Mouse (Mus musculus): ENCODE data around the gene Efna5. TPM values are rescaled to one million over a fixed set of nuclear protein-coding genes. Genes with fewer than 3 reads are reported as not detected.

Gene Efna5
- polyA plus RNA-seq, 1 experiment from 2014 or later, result 59.8 TPM

DNA sequence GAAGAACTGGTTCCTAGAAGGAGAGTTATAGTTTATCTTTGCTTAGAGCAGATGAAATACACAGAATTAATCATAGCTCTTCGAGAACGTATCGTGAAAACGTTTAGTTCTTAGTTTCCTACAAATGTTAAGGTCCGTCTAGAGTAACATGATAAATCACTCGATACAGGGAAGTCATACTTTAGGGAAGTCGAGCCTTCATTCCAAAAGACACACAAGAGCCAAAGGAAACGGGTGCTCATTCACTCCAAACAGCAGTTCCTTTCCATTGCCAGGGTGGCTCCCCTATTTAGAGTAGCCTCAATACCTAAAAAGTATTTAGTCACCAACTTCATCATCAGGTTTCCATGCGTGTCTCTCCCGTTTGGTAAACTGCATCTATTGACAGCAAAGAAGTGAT is 64.2 kb downstream of the Efna5 start:
- H3K4me1 ChIP-seq, result peaks cover 34% of the 10 kb centered on the region
- H3K4me3 ChIP-seq, result no peak overlapping the region
- no peaks in the 10 kb centered on the region for H3K27me3 ChIP-seq (replicated peaks)
- H3K27ac ChIP-seq, result peak overlapping the region; percentile 14; the same call in 1 of the 2 replicates
- H3K36me3 ChIP-seq (replicated peaks), result no peaks in the 10 kb centered on the region
- H3K4me2 ChIP-seq, result no peak overlapping the region
- no peak overlapping the region for H3K9ac ChIP-seq
- no peaks in the 10 kb centered on the region for H3K9me3 ChIP-seq
- ATAC-seq (replicated peaks), result no peak
- 79% methylated on average over 10 of the region's 10 CpGs for WGBS

DNA sequence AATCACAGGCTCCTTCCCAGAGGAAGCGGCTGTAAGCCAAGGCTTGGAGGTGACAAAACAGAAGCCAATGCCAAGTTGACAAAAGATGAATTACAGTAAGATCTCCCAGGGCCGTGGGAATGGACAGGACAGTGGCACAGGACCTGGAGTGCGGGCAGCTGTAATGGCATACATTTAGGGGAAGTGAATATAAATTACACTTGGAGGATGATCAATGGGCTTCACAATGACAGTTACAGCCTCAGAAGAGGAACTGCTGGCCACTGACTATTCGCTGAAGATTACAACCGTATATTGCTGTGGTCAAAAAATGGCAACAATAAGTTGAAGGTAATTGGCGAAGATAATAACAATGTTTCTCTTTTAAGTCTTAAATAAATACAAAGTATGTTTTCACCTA is 67.7 kb downstream of the Efna5 start:
- H3K9me3 ChIP-seq, result no peaks in the 10 kb centered on the region
- no peak for ATAC-seq (replicated peaks)
- H3K36me3 ChIP-seq (replicated peaks), result no peaks in the 10 kb centered on the region
- 81% methylated on average over 6 of the region's 6 CpGs for WGBS
- H3K9ac ChIP-seq, result no peak overlapping the region
- H3K4me1 ChIP-seq, result peaks cover 19% of the 10 kb centered on the region
- no peaks in the 10 kb centered on the region for H3K27me3 ChIP-seq (replicated peaks)
- H3K4me3 ChIP-seq, result no peak overlapping the region
- H3K27ac ChIP-seq, result no peak overlapping the region
- no peak overlapping the region for H3K4me2 ChIP-seq

DNA sequence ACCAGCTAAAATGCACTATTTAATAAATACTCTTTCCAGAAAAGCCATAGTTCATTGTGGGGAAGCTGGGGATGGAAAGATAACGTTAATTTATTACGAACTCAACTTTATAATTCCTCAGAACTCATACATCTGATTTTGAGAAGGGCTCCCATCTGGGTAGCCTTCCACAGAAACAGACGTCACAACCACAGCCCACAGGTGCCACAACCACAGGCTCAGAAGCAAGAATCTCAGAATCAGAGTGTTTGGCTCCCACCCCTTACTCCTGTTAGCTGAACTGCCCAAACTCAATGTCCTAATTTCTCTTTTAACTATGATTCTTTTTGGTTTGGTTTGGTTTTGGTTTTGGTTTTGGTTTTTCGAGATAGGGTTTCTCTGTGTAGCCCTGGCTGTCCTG is 73.2 kb downstream of the Efna5 start:
- H3K4me2 ChIP-seq, result no peak overlapping the region

DNA sequence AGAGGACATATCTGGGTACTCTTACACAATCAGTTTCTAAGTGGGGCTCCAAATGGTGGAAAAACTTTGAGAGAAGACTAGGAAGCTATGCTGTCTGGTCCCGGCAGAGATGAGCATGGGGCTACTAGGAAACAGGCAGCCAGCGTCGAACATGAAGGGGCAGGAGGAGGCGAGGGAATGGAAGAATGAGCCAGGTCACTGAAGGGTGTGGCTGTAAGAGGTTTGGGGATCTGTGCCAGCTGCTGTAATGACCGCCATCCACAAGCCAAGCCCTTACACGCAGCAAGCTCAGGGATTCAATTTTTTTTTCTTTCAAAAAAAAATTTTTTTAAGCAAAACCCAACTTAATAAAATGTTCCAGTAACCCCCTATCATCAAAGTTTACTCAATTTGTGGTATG is 74.5 kb downstream of the Efna5 start:
- Histone ChIP-seq H3K9ac (no peak overlapping the region), H3K4me3 (no peak overlapping the region), H3K4me2 (no peak overlapping the region), H3K4me1 (no peaks in the 10 kb centered on the region), H3K27ac (no peak overlapping the region), H3K36me3 (replicated peaks) (no peaks in the 10 kb centered on the region), H3K27me3 (replicated peaks) (no peaks in the 10 kb centered on the region), H3K9me3 (no peaks in the 10 kb centered on the region)
- ATAC-seq (replicated peaks), result no peak
- 78% methylated on average over 6 of the region's 6 CpGs for WGBS

More for the DNA sequence above, 73.2 kb downstream of the Efna5 start:
- no peak for ATAC-seq (replicated peaks)
- Histone ChIP-seq H3K4me1 (no peaks in the 10 kb centered on the region), H3K9ac (no peak overlapping the region), H3K27me3 (replicated peaks) (no peaks in the 10 kb centered on the region), H3K36me3 (replicated peaks) (no peaks in the 10 kb centered on the region), H3K27ac (no peak overlapping the region), H3K4me3 (no peak overlapping the region), H3K9me3 (no peaks in the 10 kb centered on the region)
- WGBS, result 88% methylated on average over 4 of the region's 4 CpGs

DNA sequence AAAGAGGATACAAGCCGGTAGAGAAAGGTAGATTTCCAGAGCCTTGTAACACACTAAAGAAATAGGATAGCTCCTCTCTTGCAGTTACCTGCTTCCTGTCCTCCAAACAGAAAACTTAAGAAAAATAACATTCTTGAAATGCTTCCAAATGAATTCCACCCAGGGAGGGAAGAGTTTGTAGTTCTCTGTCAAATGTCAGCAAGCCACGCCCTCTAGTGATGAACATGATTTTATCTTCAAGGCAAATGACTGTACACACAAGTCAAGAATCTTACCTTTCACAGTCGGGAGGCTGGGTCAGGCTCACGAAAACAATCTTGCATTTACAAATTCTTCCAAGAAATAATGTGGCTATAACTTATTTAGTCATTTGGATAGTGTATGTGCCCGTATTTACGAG is 78.4 kb downstream of the Efna5 start:
- 89% methylated on average over 6 of the region's 6 CpGs for WGBS
- no peak overlapping the region for H3K9ac ChIP-seq
- H3K4me2 ChIP-seq, result no peak overlapping the region

DNA sequence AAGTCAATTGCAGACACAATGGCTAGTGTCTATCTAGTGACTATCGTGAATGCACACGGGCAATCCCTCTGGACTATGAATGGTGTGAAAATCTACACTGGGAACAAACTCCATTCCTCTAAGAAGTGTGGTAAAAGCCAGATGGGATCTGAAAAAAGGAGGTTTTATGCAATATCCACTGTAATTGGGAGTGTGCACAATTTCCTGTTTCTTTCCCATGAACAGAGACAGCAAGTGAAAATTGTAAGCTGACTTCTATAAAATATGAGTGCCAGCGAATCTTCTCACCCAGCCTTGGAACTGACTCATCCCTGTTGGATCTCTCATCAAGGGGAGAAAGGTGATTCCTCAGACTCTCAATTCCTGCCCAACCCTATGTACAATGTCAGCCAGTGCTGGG is 83.8 kb downstream of the Efna5 start:
- H3K36me3 ChIP-seq (replicated peaks), result no peaks in the 10 kb centered on the region
- 92% methylated on average over 3 of the region's 3 CpGs for WGBS
- no peaks in the 10 kb centered on the region for H3K9me3 ChIP-seq

More for the DNA sequence above, 78.4 kb downstream of the Efna5 start:
- Histone ChIP-seq H3K4me3 (no peak overlapping the region), H3K36me3 (replicated peaks) (no peaks in the 10 kb centered on the region), H3K27ac (no peak overlapping the region), H3K4me1 (no peaks in the 10 kb centered on the region), H3K9me3 (no peaks in the 10 kb centered on the region), H3K27me3 (replicated peaks) (no peaks in the 10 kb centered on the region)
- ATAC-seq (replicated peaks), result no peak

DNA sequence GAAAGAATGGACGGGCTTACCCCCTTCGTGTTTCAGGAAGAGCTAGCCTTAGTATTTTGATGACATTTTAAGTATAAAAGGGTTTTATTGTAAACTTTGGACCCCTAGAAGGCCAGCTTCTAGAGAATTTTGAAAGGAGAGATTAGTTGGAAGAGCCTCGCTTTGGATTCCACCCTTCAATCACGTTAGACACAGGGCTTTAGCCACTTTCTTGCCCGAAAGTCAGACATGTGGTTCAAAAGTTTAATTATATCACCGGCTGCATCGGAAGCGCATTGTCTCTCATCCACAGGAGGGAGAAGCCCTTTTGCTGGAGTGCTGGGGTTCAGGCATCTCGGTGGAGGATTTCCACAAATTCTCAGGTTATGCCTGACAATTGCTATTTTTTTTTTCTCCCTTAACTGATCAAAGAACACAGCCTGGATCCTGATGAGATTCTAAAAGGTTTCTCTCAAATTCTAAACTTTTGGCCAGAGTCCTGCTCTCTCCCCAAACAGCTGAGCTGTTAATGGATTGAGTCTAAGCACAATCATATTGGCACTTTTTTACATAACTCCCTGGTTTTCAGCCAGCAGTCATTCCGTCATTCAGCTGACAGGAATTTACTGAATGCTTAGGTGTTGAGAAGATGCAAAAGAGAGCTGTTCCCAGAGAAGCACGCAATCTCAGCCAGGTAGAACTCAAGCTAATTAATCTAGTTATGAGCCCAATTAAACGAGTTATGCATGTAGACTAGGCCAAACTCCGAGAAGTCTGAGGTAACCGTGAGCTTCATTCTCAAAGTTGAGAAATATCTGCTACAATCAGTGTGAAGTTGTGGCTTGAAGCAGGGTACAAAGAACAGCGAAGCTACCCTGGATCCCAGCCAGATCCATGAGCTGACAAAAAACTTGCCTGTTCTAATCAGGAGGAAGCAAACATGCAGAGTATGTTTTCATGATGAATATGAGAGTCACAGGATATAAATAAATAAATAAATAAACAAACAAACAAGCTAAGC is 91.5 kb downstream of the Efna5 start:
- 17% methylated on average over 15 of the region's 15 CpGs for WGBS
- no peak overlapping the region for H3K9ac ChIP-seq
- 0 out of 2 replicates have a peak, but pooled peaks cover 2% of the 10 kb centered on the region for H3K27me3 ChIP-seq (replicated peaks)
- no peak overlapping the region for H3K4me3 ChIP-seq
- ATAC-seq (replicated peaks), result no peak
- no peaks in the 10 kb centered on the region for H3K9me3 ChIP-seq
- H3K27ac ChIP-seq, result no peak overlapping the region
- H3K36me3 ChIP-seq (replicated peaks), result no peaks in the 10 kb centered on the region
- 0 out of 2 replicates have a peak overlapping the region, but pooled peaks have one; percentile 3 for H3K4me2 ChIP-seq
- H3K4me1 ChIP-seq, result peaks cover 52% of the 10 kb centered on the region

More for the DNA sequence above, 83.8 kb downstream of the Efna5 start:
- Histone ChIP-seq H3K27ac (no peak overlapping the region), H3K9ac (no peak overlapping the region), H3K4me2 (no peak overlapping the region), H3K4me1 (peaks cover 8% of the 10 kb centered on the region; the same call in 1 of the 2 replicates), H3K4me3 (no peak overlapping the region), H3K27me3 (replicated peaks) (no peaks in the 10 kb centered on the region)
- no peak for ATAC-seq (replicated peaks)

DNA sequence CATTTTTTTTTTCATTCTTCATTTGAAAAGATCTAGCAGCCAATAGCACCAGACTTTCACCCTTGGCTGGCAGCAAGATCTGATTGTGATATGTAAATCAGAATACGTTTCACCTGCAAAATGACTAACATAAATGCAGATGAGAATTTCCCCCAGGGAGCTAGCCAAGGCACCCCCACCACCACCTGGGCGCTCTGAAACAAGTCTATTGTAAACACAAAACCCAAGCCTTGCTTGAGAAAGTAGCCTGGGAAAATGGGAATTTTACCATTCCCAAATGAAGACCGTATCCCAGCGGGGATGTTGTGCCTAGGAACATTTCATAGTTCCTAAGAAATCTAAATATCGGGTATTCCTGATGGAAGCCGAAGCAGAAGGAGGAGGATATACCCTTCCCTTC is 92.3 kb downstream of the Efna5 start:
- 0 out of 2 replicates have a peak, but pooled peaks cover 2% of the 10 kb centered on the region for H3K27me3 ChIP-seq (replicated peaks)
- H3K4me3 ChIP-seq, result no peak overlapping the region
- 0 out of 2 replicates have a peak overlapping the region, but pooled peaks have one; percentile 3 for H3K4me2 ChIP-seq
- H3K4me1 ChIP-seq, result peaks cover 59% of the 10 kb centered on the region
- H3K27ac ChIP-seq, result no peak overlapping the region
- no peak for ATAC-seq (replicated peaks)
- no peaks in the 10 kb centered on the region for H3K9me3 ChIP-seq
- no peak overlapping the region for H3K9ac ChIP-seq
- H3K36me3 ChIP-seq (replicated peaks), result no peaks in the 10 kb centered on the region
- 11% methylated on average over 6 of the region's 6 CpGs for WGBS

DNA sequence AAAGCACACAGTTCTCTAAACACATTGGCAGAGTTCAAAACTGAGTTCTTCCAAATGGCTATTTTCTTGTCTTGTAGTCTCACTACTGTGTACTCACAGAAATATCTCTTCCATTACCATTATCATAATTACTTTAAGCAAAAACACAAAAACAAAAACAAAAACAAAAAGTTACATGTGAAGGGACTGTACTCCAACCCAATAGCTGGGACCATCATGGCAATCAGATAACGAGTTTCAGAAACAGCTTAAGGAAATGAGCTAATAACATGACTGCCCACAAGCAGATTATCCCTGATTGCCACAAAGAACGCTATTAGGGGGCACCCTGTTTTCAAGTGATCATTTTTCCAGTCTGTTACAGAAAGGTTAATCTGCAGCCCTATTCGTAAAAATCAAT is 93.3 kb downstream of the Efna5 start:
- Histone ChIP-seq H3K9me3 (no peaks in the 10 kb centered on the region), H3K36me3 (replicated peaks) (no peaks in the 10 kb centered on the region), H3K27me3 (replicated peaks) (0 out of 2 replicates have a peak, but pooled peaks cover 2% of the 10 kb centered on the region), H3K27ac (no peak overlapping the region), H3K4me1 (peaks cover 62% of the 10 kb centered on the region), H3K9ac (no peak overlapping the region), H3K4me3 (no peak overlapping the region), H3K4me2 (no peak overlapping the region)
- 17% methylated on average over 3 of the region's 3 CpGs for WGBS
- ATAC-seq (replicated peaks), result no peak

DNA sequence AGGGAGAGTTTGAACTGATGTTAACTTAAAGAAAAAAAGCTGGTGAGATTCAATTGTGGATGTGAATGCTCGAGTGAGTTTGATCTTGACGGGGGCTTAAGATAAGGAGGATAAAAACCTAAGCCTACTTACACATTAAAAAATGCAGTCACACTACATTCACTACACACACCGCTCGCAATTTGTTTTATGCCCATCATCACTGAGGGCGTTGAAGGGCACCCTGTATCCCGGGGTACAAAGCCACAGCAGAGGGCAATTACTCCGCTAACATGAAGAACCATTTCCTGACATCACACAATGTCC is 94.6 kb downstream of the Efna5 start:
- no peak overlapping the region for H3K9ac ChIP-seq
- H3K27me3 ChIP-seq (replicated peaks), result 0 out of 2 replicates have a peak, but pooled peaks cover 2% of the 10 kb centered on the region
- H3K27ac ChIP-seq, result no peak overlapping the region
- no peaks in the 10 kb centered on the region for H3K36me3 ChIP-seq (replicated peaks)
- H3K9me3 ChIP-seq, result no peaks in the 10 kb centered on the region
- H3K4me3 ChIP-seq, result no peak overlapping the region
- 22% methylated on average over 7 of the region's 7 CpGs for WGBS
- H3K4me1 ChIP-seq, result peaks cover 59% of the 10 kb centered on the region
- H3K4me2 ChIP-seq, result no peak overlapping the region
- no peak; the same call in 1 of the 2 replicates for ATAC-seq (replicated peaks)

DNA sequence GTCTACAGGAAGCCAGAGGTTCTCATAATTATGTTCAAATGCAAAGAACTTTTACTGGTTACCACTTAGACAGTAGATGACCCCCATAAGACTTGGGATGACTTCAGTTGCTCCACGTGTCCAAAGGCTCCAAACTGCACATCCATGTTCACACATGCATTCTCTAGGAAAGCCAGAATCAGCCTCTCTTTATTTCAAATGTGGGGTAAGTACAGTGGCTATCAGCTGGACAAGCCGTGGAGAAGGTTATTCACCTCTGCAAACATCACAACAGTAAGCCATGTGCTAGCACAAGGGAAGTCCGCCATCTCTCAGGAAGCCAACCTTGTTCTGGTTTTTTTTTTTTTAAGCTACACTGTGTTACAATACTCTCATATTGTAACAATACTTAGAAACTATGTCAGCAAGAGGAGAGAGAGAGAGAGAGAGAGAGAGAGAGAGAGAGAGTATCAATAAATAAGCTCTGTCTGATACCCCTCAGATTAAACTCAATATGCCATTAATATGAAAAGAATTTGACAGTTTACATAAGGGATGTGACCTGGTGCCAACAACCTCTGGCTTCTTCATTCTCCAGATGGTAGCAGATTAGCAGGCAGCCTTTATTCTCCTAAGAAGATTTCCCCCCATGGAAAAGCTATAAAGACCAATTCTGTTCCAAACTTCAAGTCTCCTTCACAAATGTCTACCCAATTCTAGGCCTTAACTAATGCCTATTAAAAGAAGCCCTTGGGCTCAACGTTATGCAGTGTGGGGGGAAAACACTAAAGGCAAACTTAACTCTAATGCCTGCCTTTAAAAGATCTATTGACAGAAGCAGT is 95.1 kb downstream of the Efna5 start:
- Histone ChIP-seq H3K27ac (no peak overlapping the region), H3K27me3 (replicated peaks) (0 out of 2 replicates have a peak, but pooled peaks cover 2% of the 10 kb centered on the region), H3K4me2 (no peak overlapping the region), H3K4me1 (peaks cover 59% of the 10 kb centered on the region), H3K4me3 (no peak overlapping the region), H3K9ac (no peak overlapping the region), H3K36me3 (replicated peaks) (no peaks in the 10 kb centered on the region), H3K9me3 (no peaks in the 10 kb centered on the region)
- peak; percentile 16; the same call in 1 of the 2 replicates for ATAC-seq (replicated peaks)
- 27% methylated on average over 4 of the region's 4 CpGs for WGBS

All from midbrain, embryonic 15.5 days (tissue).